Mouse (Mus musculus) heart, postnatal 0 days (tissue): ENCODE measurements at regions not wholly inside any gene's neighbourhood (a gene's known extent, or its start where the extent isn't known, plus 50 kb on each side); places are given as distances from the start of the nearest gene placed in this dataset.

Experiments used
- CTCF ChIP-seq: IDR thresholded peaks from 2 replicates; pipeline ENCODE4 v1.5.1; 2016; ENCODE audit warnings: antibody characterized with exemption, control low read depth, low read depth
- EP300 ChIP-seq: IDR thresholded peaks from 2 replicates; pipeline ENCODE4 v1.6.1; 2016; ENCODE audit warnings: antibody characterized with exemption, low read depth

DNA sequence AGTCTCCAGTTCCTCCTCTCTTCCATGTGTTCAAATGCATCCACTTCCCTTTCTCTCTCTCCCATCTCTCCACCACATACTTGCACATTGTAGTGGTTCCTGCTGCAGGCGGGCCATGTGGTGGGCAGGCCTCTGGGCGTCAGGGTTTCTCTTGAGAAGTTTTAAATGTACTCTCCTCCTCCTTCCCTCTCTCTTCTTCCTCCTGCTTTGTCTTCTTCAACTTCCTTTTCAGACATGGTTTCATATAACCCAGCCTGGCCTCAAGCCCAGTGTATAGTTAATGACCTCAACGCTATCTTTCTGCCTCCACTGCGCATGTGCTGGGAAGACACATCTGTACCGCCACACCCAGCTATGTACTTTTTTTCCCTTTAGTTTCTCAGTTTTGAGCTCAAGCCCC, 110.3 kb upstream of the Abca1 start:
- no peak for TF ChIP-seq CTCF
- TF ChIP-seq EP300 = no peak
